Mouse (Mus musculus) liver, embryonic 11.5 days (tissue): ENCODE measurements around the gene Cenpj. TPM values are rescaled to one million over a fixed set of nuclear protein-coding genes. Genes with fewer than 3 reads are reported as not detected.

Experiments used
- ATAC-seq: fragments of 200-750 bp; cut with Nextera tagmentation; replicated peaks from 2 replicates; pipeline ENCODE4 v1.8.0; 2017; ENCODE audit warnings: moderate number of reproducible peaks, mild to moderate bottlenecking, moderate TSS enrichment, moderate library complexity; ENCODE audit not compliant: low FRiP score
- DNase-seq: peaks from one replicate; pipeline ENCODE4 v3.0.0-alpha.2; 2017; ENCODE audit warnings: low spot score
- H3K27ac ChIP-seq: fragments of 300-500 bp; sonication (generic); 2 replicates; pipeline ENCODE4 v1.5.1; 2014; ENCODE audit warnings: mild to moderate bottlenecking, low read depth, low read length, control low read depth
- H3K27me3 ChIP-seq: fragments of 300-500 bp; sonication (generic); replicated peaks from 2 replicates; pipeline ENCODE4 v1.6.1; 2014; ENCODE audit warnings: low read length, mixed read lengths; ENCODE audit not compliant: control insufficient read depth, insufficient read depth
- H3K36me3 ChIP-seq: fragments of 300-500 bp; sonication (generic); 2 replicates; pipeline ENCODE4 v1.6.1; 2014; ENCODE audit warnings: mild to moderate bottlenecking, low read length, moderate library complexity, mixed read lengths; ENCODE audit not compliant: control insufficient read depth, insufficient read depth
- H3K4me1 ChIP-seq: fragments of 300-500 bp; sonication (generic); replicated peaks from 2 replicates; pipeline ENCODE4 v1.6.1; 2014; ENCODE audit warnings: low read length, mixed read lengths; ENCODE audit not compliant: control insufficient read depth, insufficient read depth
- H3K4me2 ChIP-seq: fragments of 300-500 bp; sonication (generic); 2 replicates; pipeline ENCODE4 v1.6.1; 2014; ENCODE audit warnings: mild to moderate bottlenecking, control low read depth, moderate library complexity
- H3K4me3 ChIP-seq: fragments of 300-500 bp; sonication (generic); 2 replicates; pipeline ENCODE4 v1.5.1; 2014; ENCODE audit warnings: low read depth, low read length, control low read depth
- H3K9ac ChIP-seq: fragments of 300-500 bp; sonication (generic); 2 replicates; pipeline ENCODE4 v1.6.1; 2014; ENCODE audit warnings: low read depth, low read length, control low read depth
- H3K9me3 ChIP-seq: fragments of 300-500 bp; sonication (generic); 2 replicates; pipeline ENCODE4 v1.6.1; 2016; ENCODE audit warnings: low read length, inconsistent platforms, mixed read lengths; ENCODE audit not compliant: control insufficient read depth
- whole genome bisulfite sequencing: fragments of 180-500 bp; shearing (Covaris S2); extraction: QIAGEN DNeasy Blood & Tissue Kit; methylation state at CpG from one replicate; pipeline ENCODE4 v1.1.7; 2014; 5-methylcytosine and 5-hydroxymethylcytosine counted together
- polyA plus RNA-seq: library from polyadenylated mRNA; unstranded; fragments of >200 nt; fragmentation: Nextera tagmentation; extraction: Ambion mirVana; gene quantifications from 2 replicates; pipeline ENCODE4 v1.2.1, GENCODE M21; 2014

Gene Cenpj
- polyA plus RNA-seq, 1 experiment from 2014 or later = 11.1 TPM

- H3K9ac ChIP-seq = no peak overlapping the region
- ATAC-seq = no peak
- no peak overlapping the region for H3K27ac ChIP-seq
- DNase-seq = no peak
- H3K9me3 ChIP-seq = no peaks in the 10 kb centered on the region
- WGBS = 80% methylated on average over 2 of the region's 2 CpGs
- no peak overlapping the region for H3K4me3 ChIP-seq
- H3K36me3 ChIP-seq = no peaks in the 10 kb centered on the region
- no peaks in the 10 kb centered on the region for H3K27me3 ChIP-seq
- H3K4me2 ChIP-seq = no peak overlapping the region
- H3K4me1 ChIP-seq = no peaks in the 10 kb centered on the region
Observed at GRCm38 (mm10) chr14:56514775-56515174, 60.5 kb downstream of the Cenpj start.

GRCm38 (mm10) chr14:56512084-56512483 is 63.1 kb downstream of the Cenpj start:
- no peak for DNase-seq
- Histone ChIP-seq H3K4me2 (no peak overlapping the region), H3K36me3 (no peaks in the 10 kb centered on the region), H3K27me3 (no peaks in the 10 kb centered on the region), H3K27ac (no peak overlapping the region), H3K9ac (no peak overlapping the region), H3K4me3 (no peak overlapping the region), H3K9me3 (no peaks in the 10 kb centered on the region), H3K4me1 (no peaks in the 10 kb centered on the region)
- no peak for ATAC-seq
- 31% methylated on average over 6 of the region's 6 CpGs for WGBS

- no peaks in the 10 kb centered on the region for H3K36me3 ChIP-seq
- H3K4me1 ChIP-seq = no peaks in the 10 kb centered on the region
- no peak overlapping the region for H3K27ac ChIP-seq
- H3K9ac ChIP-seq = no peak overlapping the region
- no peak for ATAC-seq
- H3K4me2 ChIP-seq = no peak overlapping the region
- no peak overlapping the region for H3K4me3 ChIP-seq
- H3K27me3 ChIP-seq = no peaks in the 10 kb centered on the region
- 46% methylated on average over 3 of the region's 3 CpGs for WGBS
- no peak for DNase-seq
- no peaks in the 10 kb centered on the region for H3K9me3 ChIP-seq
Observed at GRCm38 (mm10) chr14:56506743-56507142, 68.5 kb downstream of the Cenpj start.

GRCm38 (mm10) chr14:56502407-56502806 is 72.8 kb downstream of the Cenpj start:
- Histone ChIP-seq H3K4me3 (no peak overlapping the region), H3K9ac (no peak overlapping the region), H3K27ac (no peak overlapping the region), H3K36me3 (no peaks in the 10 kb centered on the region), H3K4me2 (no peak overlapping the region), H3K27me3 (no peaks in the 10 kb centered on the region), H3K9me3 (no peaks in the 10 kb centered on the region), H3K4me1 (no peaks in the 10 kb centered on the region)
- WGBS = 74% methylated on average over 4 of the region's 4 CpGs
- ATAC-seq (no peak), DNase-seq (no peak)

- no peak overlapping the region for H3K9ac ChIP-seq
- no peaks in the 10 kb centered on the region for H3K27me3 ChIP-seq
- no peak overlapping the region for H3K4me3 ChIP-seq
- ATAC-seq = no peak
- H3K4me2 ChIP-seq = no peak overlapping the region
- H3K4me1 ChIP-seq = no peaks in the 10 kb centered on the region
- DNase-seq = no peak
- no peaks in the 10 kb centered on the region for H3K36me3 ChIP-seq
- no peaks in the 10 kb centered on the region for H3K9me3 ChIP-seq
- no peak overlapping the region for H3K27ac ChIP-seq
Observed at GRCm38 (mm10) chr14:56489806-56490205, 85.4 kb downstream of the Cenpj start.

Other genes with a start within 250 kb of the Cenpj start
- gene Atp12a, start 210.4 kb downstream of the Cenpj start, polyA plus RNA-seq = 0.14 TPM in 1 of 2 replicates, not detected in the other
- 7.5 and 7.9 TPM in 2 replicates for gene Rnf17, start 172.8 kb downstream of the Cenpj start, polyA plus RNA-seq
- gene Parp4, start 194 bp upstream of the Cenpj start, polyA plus RNA-seq = 2.5 and 3.0 TPM in 2 replicates
- gene Mphosph8, start 92.8 kb upstream of the Cenpj start, polyA plus RNA-seq = 23.8 and 30.9 TPM in 2 replicates
- 31.0 and 33.8 TPM in 2 replicates for gene Pspc1, start 202.9 kb upstream of the Cenpj start, polyA plus RNA-seq
- 15.2 and 15.6 TPM in 2 replicates for gene Zmym5, start 236.3 kb upstream of the Cenpj start, polyA plus RNA-seq